Mouse (Mus musculus) cerebellum, adult 2 months (tissue): ENCODE results near the gene 6430628N08Rik.

Experiments
- CTCF ChIP-seq: fragments of 200-500 bp; IDR thresholded peaks from 2 replicates; pipeline ENCODE4 v1.5.1; 2011; ENCODE audit warnings: low read depth, mild to moderate bottlenecking, control low read depth, low read length, moderate library complexity, borderline replicate concordance; ENCODE audit not compliant: insufficient read depth
- POLR2A ChIP-seq: fragments of 200-500 bp; IDR thresholded peaks from 2 replicates; pipeline ENCODE4 v1.6.1; 2011; ENCODE audit warnings: low read length, control low read depth, borderline replicate concordance; ENCODE audit not compliant: insufficient read depth

DNA sequence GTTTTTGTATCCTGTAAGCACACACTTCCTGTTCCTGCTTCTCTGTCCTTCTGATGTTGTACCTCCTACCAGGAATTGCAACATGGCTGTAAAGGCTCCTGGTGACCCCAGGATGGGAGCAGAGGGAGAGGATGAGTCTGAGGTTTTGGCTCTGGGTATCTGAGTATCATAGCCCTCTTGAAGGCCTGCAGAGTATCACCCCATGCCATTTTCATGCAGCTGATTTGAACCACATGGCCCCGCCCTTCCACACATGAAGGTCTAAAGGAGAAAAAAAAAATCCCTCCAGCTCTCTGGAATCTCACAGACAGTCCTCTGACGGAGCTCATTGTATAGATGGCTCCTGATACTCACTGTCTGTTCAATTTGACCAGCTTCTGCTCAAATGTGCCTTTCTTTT, 40.4 kb upstream of the 6430628N08Rik start:
- TF ChIP-seq CTCF, result no peak
- TF ChIP-seq POLR2A, result no peak
